Mouse (Mus musculus): ENCODE results near the gene Gm21954. TPM values are rescaled to one million over a fixed set of nuclear protein-coding genes. Genes with fewer than 3 reads are reported as not detected.

Gene Gm21954
- not detected for total RNA-seq (2021)
- long read RNA-seq, experiment 1, partial matches to known transcripts: 0 of 2 reads
- long read RNA-seq, experiment 1, other reads (novel, unspliced or antisense): 2 of 2 reads
- long read RNA-seq, experiment 2: 0 reads

GRCm38 (mm10) chr3:55472110-55472509, at the start of gene Gm21954:
Gene Gm21954 (minus strand): TSS chr3:55472210.
- Histone ChIP-seq H3K4me3 (no peak within 1 kb of the TSS), H3K27ac (no peak within 1 kb of the TSS)
- TF ChIP-seq CTCF (IDR thresholded peaks at IDR 0.05): no peak
- intact Hi-C loops (cut with DNase I): no loop called here
- DNase-seq: no peak

- Histone ChIP-seq H3K27ac (no peak overlapping the region), H3K4me3 (no peak overlapping the region)
- no peak for TF ChIP-seq CTCF (IDR thresholded peaks at IDR 0.05)
- no peak for DNase-seq
- intact Hi-C loops (cut with DNase I): loop anchor here (2.0 kb wide), 2 partner anchors 263 to 479 kb away; no protein-coding TSS in a partner anchor
These were observed 49.8 kb upstream of the Gm21954 start for GRCm38 (mm10) chr3:55521776-55522175.

GRCm38 (mm10) chr3:55520240-55521180, 48.5 kb upstream of the Gm21954 start:
- Histone ChIP-seq H3K27ac (no peak overlapping the region), H3K4me3 (no peak overlapping the region)
- intact Hi-C loops (cut with DNase I): loop anchor here (2.0 kb wide), 2 partner anchors 264 to 480 kb away; no protein-coding TSS in a partner anchor
- peak; percentile 91 for TF ChIP-seq CTCF (IDR thresholded peaks at IDR 0.05)
- DNase-seq: peak; percentile 81

GRCm38 (mm10) chr3:55517454-55518014, 45.5 kb upstream of the Gm21954 start:
- no peak for TF ChIP-seq CTCF (IDR thresholded peaks at IDR 0.05)
- Histone ChIP-seq H3K27ac (peak overlapping the region; percentile 71), H3K4me3 (peak overlapping the region; percentile 68)
- peak; percentile 38 for DNase-seq
- intact Hi-C loops (cut with DNase I): loop anchor here (5.0 to 10.0 kb wide), 2 partner anchors 143 to 145 kb away; no protein-coding TSS in a partner anchor

- TF ChIP-seq CTCF (IDR thresholded peaks at IDR 0.05): no peak
- H3K27ac ChIP-seq: no peak overlapping the region
- no peak for DNase-seq
- intact Hi-C loops (cut with DNase I): loop anchor here (5.0 to 10.0 kb wide), 2 partner anchors 141 to 146 kb away; no protein-coding TSS in a partner anchor
- no peak overlapping the region for H3K4me3 ChIP-seq
These were observed 44.0 kb upstream of the Gm21954 start for GRCm38 (mm10) chr3:55515966-55516365.

- no peak overlapping the region for H3K4me3 ChIP-seq
- TF ChIP-seq CTCF (IDR thresholded peaks at IDR 0.05): no peak
- intact Hi-C loops (cut with DNase I): loop anchor here (10.0 kb wide), 1 partner anchor 137 kb away; no protein-coding TSS in a partner anchor
- no peak for DNase-seq
- peak overlapping the region; percentile 24; the same call in 1 of the 2 replicates for H3K27ac ChIP-seq
These were observed 39.6 kb upstream of the Gm21954 start for GRCm38 (mm10) chr3:55511658-55512057.

GRCm38 (mm10) chr3:55510198-55510597, 38.2 kb upstream of the Gm21954 start:
- H3K4me3 ChIP-seq: no peak overlapping the region
- H3K27ac ChIP-seq: no peak overlapping the region
- no peak for DNase-seq
- intact Hi-C loops (cut with DNase I): loop anchor here (10.0 kb wide), 1 partner anchor 135 kb away; no protein-coding TSS in a partner anchor
- no peak for TF ChIP-seq CTCF (IDR thresholded peaks at IDR 0.05)

GRCm38 (mm10) chr3:55499298-55499697, 27.3 kb upstream of the Gm21954 start:
- Histone ChIP-seq H3K4me3 (no peak overlapping the region), H3K27ac (no peak overlapping the region)
- DNase-seq: no peak
- intact Hi-C loops (cut with DNase I): loop anchor here (10.0 kb wide), 1 partner anchor 1706 kb away; no protein-coding TSS in a partner anchor
- no peak for TF ChIP-seq CTCF (IDR thresholded peaks at IDR 0.05)

- no peak for TF ChIP-seq CTCF (IDR thresholded peaks at IDR 0.05)
- DNase-seq: no peak
- intact Hi-C loops (cut with DNase I): loop anchor here (10.0 kb wide), 1 partner anchor 1708 kb away; no protein-coding TSS in a partner anchor
- no peak overlapping the region for H3K27ac ChIP-seq
- no peak overlapping the region for H3K4me3 ChIP-seq
These were observed 24.5 kb upstream of the Gm21954 start for GRCm38 (mm10) chr3:55496462-55496941.

- DNase-seq: no peak
- intact Hi-C loops (cut with DNase I): loop anchor here (10.0 kb wide), 1 partner anchor 1709 kb away; no protein-coding TSS in a partner anchor
- Histone ChIP-seq H3K4me3 (no peak overlapping the region), H3K27ac (no peak overlapping the region)
- no peak for TF ChIP-seq CTCF (IDR thresholded peaks at IDR 0.05)
These were observed 23.9 kb upstream of the Gm21954 start for GRCm38 (mm10) chr3:55495866-55496265.

- no peak for TF ChIP-seq CTCF (IDR thresholded peaks at IDR 0.05)
- H3K4me3 ChIP-seq: no peak overlapping the region
- no peak for DNase-seq
- no peak overlapping the region for H3K27ac ChIP-seq
- intact Hi-C loops (cut with DNase I): loop anchor here (10.0 kb wide), 1 partner anchor 1710 kb away; no protein-coding TSS in a partner anchor
These were observed 23.2 kb upstream of the Gm21954 start for GRCm38 (mm10) chr3:55495231-55495630.

GRCm38 (mm10) chr3:55494348-55494747, 22.3 kb upstream of the Gm21954 start:
- intact Hi-C loops (cut with DNase I): loop anchor here (10.0 kb wide), 1 partner anchor 1710 kb away; no protein-coding TSS in a partner anchor
- H3K4me3 ChIP-seq: no peak overlapping the region
- no peak for DNase-seq
- TF ChIP-seq CTCF (IDR thresholded peaks at IDR 0.05): peak; percentile 65
- H3K27ac ChIP-seq: no peak overlapping the region
